Mouse (Mus musculus): Measurements from ENCODE around the gene Pigf.
"Not testable (repeated sequence)": the region's sequence is repeated elsewhere in the genome, so short reads cannot be mapped to it uniquely, and the experiment has no call there.

Gene Pigf

GRCm38 (mm10) chr17:87025269-87025949, at the start of gene Pigf, which contains the start of gene Cript:
TSS of gene Pigf (minus strand) at chr17:87025406.
TSS of gene Cript (plus strand) at chr17:87025550.
- peak; percentile 92 to 98 for DNase-seq (ENCODE audit: low spot score in 2 of 2)

GRCm38 (mm10) chr17:87073470-87073869, 48.3 kb upstream of the Pigf start:
- DNase-seq (ENCODE audit: low spot score in 2 of 2), result no peak

GRCm38 (mm10) chr17:87072766-87073440, 47.7 kb upstream of the Pigf start:
- DNase-seq (ENCODE audit: low spot score in 2 of 2), result no peak

- not testable (repeated sequence) for DNase-seq (ENCODE audit: low spot score in 2 of 2)
Observed at GRCm38 (mm10) chr17:87072183-87072582, 47.0 kb upstream of the Pigf start.

GRCm38 (mm10) chr17:87068997-87069396, 43.8 kb upstream of the Pigf start:
- no peak for DNase-seq (ENCODE audit: low spot score in 2 of 2)

- no peak for DNase-seq (ENCODE audit: low spot score in 2 of 2)
Observed at GRCm38 (mm10) chr17:87063969-87064368, 38.8 kb upstream of the Pigf start.

GRCm38 (mm10) chr17:87063461-87063860, 38.3 kb upstream of the Pigf start:
- DNase-seq (ENCODE audit: low spot score in 2 of 2), result no peak

- no peak for DNase-seq (ENCODE audit: low spot score in 2 of 2)
Observed at GRCm38 (mm10) chr17:87062639-87063038, 37.4 kb upstream of the Pigf start.

GRCm38 (mm10) chr17:87057486-87058266, 32.5 kb upstream of the Pigf start:
- DNase-seq (ENCODE audit: low spot score in 2 of 2), result no peak

- DNase-seq (ENCODE audit: low spot score in 2 of 2), result no peak
Observed at GRCm38 (mm10) chr17:87056761-87057160, 31.6 kb upstream of the Pigf start.

GRCm38 (mm10) chr17:87055663-87056062, 30.5 kb upstream of the Pigf start:
- no peak for DNase-seq (ENCODE audit: low spot score in 2 of 2)

GRCm38 (mm10) chr17:87055051-87055459, 29.8 kb upstream of the Pigf start:
- peak; percentile 57 to 58 for DNase-seq (ENCODE audit: low spot score in 2 of 2)

GRCm38 (mm10) chr17:87053921-87054320, 28.7 kb upstream of the Pigf start:
- no peak for DNase-seq (ENCODE audit: low spot score in 2 of 2)

- no peak for DNase-seq (ENCODE audit: low spot score in 2 of 2)
Observed at GRCm38 (mm10) chr17:87052432-87052831, 27.2 kb upstream of the Pigf start.

- DNase-seq (ENCODE audit: low spot score in 2 of 2), result no peak
Observed at GRCm38 (mm10) chr17:87051652-87052051, 26.4 kb upstream of the Pigf start.

- DNase-seq (ENCODE audit: low spot score in 2 of 2), result peak in 1 of 2 experiments; percentile 41
Observed at GRCm38 (mm10) chr17:87050469-87051175, 25.4 kb upstream of the Pigf start.

- DNase-seq (ENCODE audit: low spot score in 2 of 2), result no peak
Observed at GRCm38 (mm10) chr17:87049696-87050095, 24.5 kb upstream of the Pigf start.

- no peak for DNase-seq (ENCODE audit: low spot score in 2 of 2)
Observed at GRCm38 (mm10) chr17:87044796-87045195, 19.6 kb upstream of the Pigf start.

- peak; percentile 57 to 93 for DNase-seq (ENCODE audit: low spot score in 2 of 2)
Observed at GRCm38 (mm10) chr17:87044364-87044763, 19.2 kb upstream of the Pigf start.

- DNase-seq (ENCODE audit: low spot score in 2 of 2), result peak in 1 of 2 experiments; percentile 65
Observed at GRCm38 (mm10) chr17:87041739-87042138, 16.5 kb upstream of the Pigf start.

- peak in 1 of 2 experiments; percentile 43 for DNase-seq (ENCODE audit: low spot score in 2 of 2)
Observed at GRCm38 (mm10) chr17:87038496-87038895, 13.3 kb upstream of the Pigf start.

Data from left cerebral cortex, adult 9 months (tissue).